ENCODE assay signal across 27 mouse cellular contexts in the genomic region with DNA sequence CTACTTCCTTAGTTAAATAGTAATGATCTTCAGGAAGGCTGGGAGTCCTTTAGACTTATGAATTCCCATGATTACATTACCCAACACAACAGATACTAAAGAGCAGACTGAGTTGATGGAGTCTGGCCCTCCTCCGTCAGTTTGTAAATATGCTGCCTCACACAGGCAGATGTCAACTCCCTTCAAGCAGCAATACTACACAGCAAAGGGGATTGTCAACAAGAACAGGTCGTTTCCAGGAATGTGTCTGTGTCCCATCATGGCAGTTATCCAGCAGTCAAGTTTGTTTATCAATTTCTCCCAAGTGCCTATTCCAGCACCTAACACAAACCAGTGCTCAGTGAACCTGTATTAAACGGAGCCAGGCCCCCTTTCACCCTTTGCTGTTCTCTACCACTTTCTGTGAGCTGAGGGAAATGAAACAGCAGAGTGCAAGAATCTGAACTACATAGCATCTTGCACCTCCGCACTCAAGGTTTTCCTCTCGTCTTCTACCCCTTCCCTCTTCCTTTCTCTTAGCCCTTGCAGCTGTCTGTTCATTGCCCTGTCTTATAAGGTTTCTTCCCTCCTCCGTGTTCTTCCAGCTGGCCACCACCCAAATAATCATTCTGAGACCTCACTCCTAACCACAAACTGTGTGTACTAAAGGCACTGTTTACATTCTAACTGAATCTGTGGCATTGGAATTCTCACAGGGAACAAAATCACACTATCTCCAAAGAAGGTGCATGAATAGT. TPM values are rescaled to one million over a fixed set of nuclear protein-coding genes. Genes with fewer than 3 reads are reported as not detected.
DNase-seq lines count a peak whose midpoint lies in the region; ATAC-seq lines count a peak whose summit lies in the region.
"Had no signal": no experiment of that assay in that cellular context is flagged by ENCODE, and none has a peak within 500 bp of the region (broad histone marks: within the 10 kb centered on the region; RNA-seq: fewer than 3 reads in every experiment).

No protein-coding gene starts in this region.

- no peaks in the 10 kb centered on the region; the same call in 1 of the 2 replicates for H3K4me1 ChIP-seq in heart, embryonic 13.5 days
- H3K4me1 ChIP-seq in heart, embryonic 12.5 days (replicated peaks) = no peaks in the 10 kb centered on the region
- H3K4me1 ChIP-seq in intestine, embryonic 16.5 days (ENCODE audit: control insufficient read depth, insufficient read depth, low read length) = no peaks in the 10 kb centered on the region
- no peaks in the 10 kb centered on the region for H3K4me1 ChIP-seq in intestine, embryonic 15.5 days (replicated peaks)
- H3K4me1 ChIP-seq: forebrain, embryonic 15.5 days; limb, embryonic 10.5 days; midbrain, embryonic 15.5 days; neural tube, embryonic 12.5 days; stomach, embryonic 15.5 days had no signal

- H3K4me3 ChIP-seq in heart, embryonic 13.5 days = no peak overlapping the region
- no peak overlapping the region for H3K4me3 ChIP-seq in heart, embryonic 12.5 days
- no peak overlapping the region for H3K4me3 ChIP-seq in intestine, embryonic 16.5 days (ENCODE audit: low read length)
- no peak overlapping the region for H3K4me3 ChIP-seq in intestine, embryonic 15.5 days (replicated peaks)
- H3K4me3 ChIP-seq: forebrain, embryonic 15.5 days; layer of hippocampus, adult 2 months; limb, embryonic 10.5 days; midbrain, embryonic 15.5 days; neural tube, embryonic 12.5 days; stomach, embryonic 15.5 days had no signal

- H3K27me3 ChIP-seq in heart, embryonic 13.5 days (replicated peaks) = no peaks in the 10 kb centered on the region
- H3K27me3 ChIP-seq in heart, embryonic 12.5 days (replicated peaks) = no peaks in the 10 kb centered on the region
- H3K27me3 ChIP-seq in intestine, embryonic 16.5 days (replicated peaks; ENCODE audit: control insufficient read depth, insufficient read depth, low read length) = no peaks in the 10 kb centered on the region
- H3K27me3 ChIP-seq in intestine, embryonic 15.5 days (replicated peaks) = no peaks in the 10 kb centered on the region
- H3K27me3 ChIP-seq: forebrain, embryonic 15.5 days; midbrain, embryonic 15.5 days; neural tube, embryonic 12.5 days; stomach, embryonic 15.5 days had no signal

- no peak; the same call in 1 of the 2 replicates for ATAC-seq in heart, embryonic 13.5 days (ENCODE audit: extremely low read depth, insufficient number of reproducible peaks, low FRiP score, low TSS enrichment)
- no peak for ATAC-seq in heart, embryonic 12.5 days (ENCODE audit: insufficient number of reproducible peaks, low FRiP score)
- ATAC-seq in intestine, embryonic 16.5 days = 0 out of 2 replicates have a peak, but pooled peaks have one; percentile 50
- no peak for ATAC-seq in intestine, embryonic 15.5 days
- ATAC-seq in granulocyte monocyte progenitor cell, adult 5-6 weeks (replicated peaks; ENCODE audit: poor library complexity, severe bottlenecking) = no peak
- ATAC-seq: forebrain, embryonic 15.5 days; inflammation-experienced regulatory T-cells, adult 6 months; midbrain, embryonic 15.5 days; Patski had no signal

- peaks cover 4% of the 10 kb centered on the region; the same call in 1 of the 2 replicates for H3K36me3 ChIP-seq in heart, embryonic 13.5 days
- H3K36me3 ChIP-seq in heart, embryonic 12.5 days = no peaks in the 10 kb centered on the region
- no peaks in the 10 kb centered on the region for H3K36me3 ChIP-seq in intestine, embryonic 16.5 days (ENCODE audit: control insufficient read depth, insufficient read depth, low read length)
- no peaks in the 10 kb centered on the region for H3K36me3 ChIP-seq in intestine, embryonic 15.5 days
- H3K36me3 ChIP-seq: forebrain, embryonic 15.5 days; limb, embryonic 10.5 days; midbrain, embryonic 15.5 days; neural tube, embryonic 12.5 days; stomach, embryonic 15.5 days had no signal

- no peak overlapping the region for H3K9ac ChIP-seq in heart, embryonic 13.5 days
- H3K9ac ChIP-seq in heart, embryonic 12.5 days = no peak overlapping the region
- no peak overlapping the region for H3K9ac ChIP-seq in intestine, embryonic 16.5 days (ENCODE audit: low read depth, low read length)
- H3K9ac ChIP-seq in intestine, embryonic 15.5 days = no peak overlapping the region
- H3K9ac ChIP-seq: forebrain, embryonic 15.5 days; hindbrain, embryonic 14.5 days; midbrain, embryonic 15.5 days; neural tube, embryonic 12.5 days; stomach, embryonic 15.5 days had no signal

- H3K4me2 ChIP-seq in heart, embryonic 13.5 days = peak overlapping the region; percentile 27; the same call in 1 of the 2 replicates
- H3K4me2 ChIP-seq in heart, embryonic 12.5 days = no peak overlapping the region
- H3K4me2 ChIP-seq in intestine, embryonic 16.5 days (ENCODE audit: low read depth, low read length) = no peak overlapping the region
- no peak overlapping the region for H3K4me2 ChIP-seq in intestine, embryonic 15.5 days (replicated peaks)
- H3K4me2 ChIP-seq: forebrain, embryonic 15.5 days; hindbrain, embryonic 14.5 days; midbrain, embryonic 15.5 days; neural tube, embryonic 12.5 days; stomach, embryonic 15.5 days had no signal

- WGBS in heart, embryonic 13.5 days = 28% methylated on average over 6 of the region's 6 CpGs
- WGBS in heart, embryonic 12.5 days = 37% methylated on average over 6 of the region's 6 CpGs
- WGBS in intestine, embryonic 16.5 days = 48% methylated on average over 6 of the region's 6 CpGs
- 46% methylated on average over 6 of the region's 6 CpGs for WGBS in intestine, embryonic 15.5 days

- no peaks in the 10 kb centered on the region for H3K9me3 ChIP-seq in heart, embryonic 13.5 days
- H3K9me3 ChIP-seq in heart, embryonic 12.5 days (replicated peaks) = no peaks in the 10 kb centered on the region
- H3K9me3 ChIP-seq in intestine, embryonic 16.5 days (ENCODE audit: control insufficient read depth, low read length) = no peaks in the 10 kb centered on the region
- no peaks in the 10 kb centered on the region for H3K9me3 ChIP-seq in intestine, embryonic 15.5 days
- H3K9me3 ChIP-seq: forebrain, embryonic 15.5 days; limb, embryonic 10.5 days; midbrain, embryonic 15.5 days; neural tube, embryonic 12.5 days; stomach, embryonic 15.5 days had no signal

- DNase-seq in lung, postnatal 10 days = peak; percentile 13
- DNase-seq in lung, adult 18-20 months = no peak
- peak; percentile 3 for DNase-seq in adipocyte (ENCODE audit: low spot score)
- DNase-seq: adrenal gland, adult 2 months; cerebellum, adult 18-20 months; cerebellum, postnatal 25 days; embryo, embryonic 11 days; gastrocnemius, postnatal 10 days; heart, postnatal 4 days; kidney, postnatal 25 days; liver; thymus, postnatal 25 days had no signal

- 0 out of 2 replicates have a peak overlapping the region, but pooled peaks have one; percentile 17 for H3K27ac ChIP-seq in heart, embryonic 13.5 days (replicated peaks)
- H3K27ac ChIP-seq in heart, embryonic 12.5 days (ENCODE audit: poor library complexity, severe bottlenecking) = no peak overlapping the region
- H3K27ac ChIP-seq in intestine, embryonic 16.5 days (ENCODE audit: low read length) = no peak overlapping the region
- no peak overlapping the region for H3K27ac ChIP-seq in intestine, embryonic 15.5 days
- H3K27ac ChIP-seq: forebrain, embryonic 15.5 days; hindbrain, embryonic 14.5 days; layer of hippocampus, adult 2 months; limb, embryonic 10.5 days; macrophage; midbrain, embryonic 15.5 days; neural tube, embryonic 12.5 days; stomach, embryonic 15.5 days had no signal

RNA-seq across cellular contexts. Expression of a gene that starts 57.5 kb away (rescaled TPM):
- polyA plus RNA-seq in heart, embryonic 13.5 days (2015; fragmentation: Nextera tagmentation; extraction: Ambion mirVana) = 21.0 and 21.3 TPM in 2 replicates
- 28.1 and 28.7 TPM in 2 replicates for polyA plus RNA-seq in heart, embryonic 12.5 days (2016; fragmentation: Nextera tagmentation; extraction: Ambion mirVana)
- polyA plus RNA-seq in intestine, embryonic 16.5 days (2015; fragmentation: Nextera tagmentation; extraction: Ambion mirVana) = 22.2 and 23.2 TPM in 2 replicates
- 26.1 and 32.5 TPM in 2 replicates for polyA plus RNA-seq in intestine, embryonic 15.5 days (2015; fragmentation: Nextera tagmentation; extraction: Ambion mirVana)
- total RNA-seq in granulocyte monocyte progenitor cell, adult 5-6 weeks (2014; fragmentation: Nextera tagmentation) = not detected in 2 replicates
- total RNA-seq in granulocyte monocyte progenitor cell, adult 5-6 weeks (2017) = not detected in 2 replicates
- polyA plus RNA-seq: macrophage had no signal

Comparison
In these comparisons a context has a peak if more than half of its experiments do, and no peak if none do; other contexts are left out.
1. DNase-seq: peak in lung, postnatal 10 days (single experiment) and adipocyte (single experiment); none in lung, adult 18-20 months (0 of 2).